Mouse (Mus musculus): ENCODE measurements around the gene Exoc3.

Exoc3 gene

DNA sequence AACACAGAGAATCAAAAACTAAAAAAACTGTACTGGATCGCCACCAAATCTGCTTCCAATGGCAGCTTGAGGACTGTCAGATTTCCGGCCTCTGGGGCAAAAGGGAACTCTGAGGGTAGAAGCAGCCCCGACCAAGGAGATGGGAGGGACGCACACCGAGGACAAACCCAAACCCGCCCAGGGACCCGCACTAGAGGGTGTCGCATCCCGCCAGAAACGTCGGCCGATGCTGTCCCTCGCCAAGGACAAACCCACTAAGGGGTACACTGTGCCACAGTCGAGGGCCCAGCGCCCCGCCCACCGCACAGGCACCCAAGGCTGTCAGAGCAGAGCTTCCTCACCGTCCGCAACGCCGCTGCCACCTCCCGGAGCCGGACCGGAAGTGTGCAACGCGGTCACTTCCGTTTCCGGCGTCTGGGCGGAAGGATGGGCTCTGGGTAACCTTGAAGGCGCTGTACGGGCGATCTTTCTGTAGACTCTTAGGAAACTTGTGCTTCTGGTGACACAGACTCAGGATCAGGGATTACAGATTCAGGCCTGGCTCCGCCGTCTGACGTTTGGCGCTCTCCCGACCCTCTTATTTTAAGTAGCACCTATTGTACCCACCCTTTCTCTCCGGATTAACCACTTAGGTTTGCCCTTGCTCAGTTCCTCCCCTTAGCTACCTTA lies at the start of gene Exoc3:
Exoc3 (minus strand) TSS at position 416 of the 669 bp plus-strand sequence.
- DNase-seq: peak; percentile 92 to 95

DNA sequence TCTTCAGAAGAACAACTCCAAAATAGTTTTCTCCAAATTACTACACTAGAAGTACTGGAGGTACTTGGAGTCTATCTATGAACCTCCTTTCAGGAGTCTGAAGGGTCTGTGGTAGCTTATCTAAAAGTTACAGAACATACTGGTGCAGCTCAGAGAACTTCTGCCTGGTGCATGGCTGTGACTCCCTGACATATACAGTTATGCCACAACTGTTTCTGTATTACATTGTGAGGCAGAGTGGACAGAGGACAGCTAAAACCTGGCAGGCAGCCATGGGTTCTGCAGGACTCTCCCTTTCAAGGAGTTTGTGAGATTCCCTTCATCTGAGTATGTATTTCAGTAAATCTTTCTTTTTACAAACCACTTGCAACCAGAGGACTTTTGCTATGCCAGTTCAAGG lies 38.0 kb upstream of the Exoc3 start:
- DNase-seq: peak in 1 of 2 experiments; percentile 5

DNA sequence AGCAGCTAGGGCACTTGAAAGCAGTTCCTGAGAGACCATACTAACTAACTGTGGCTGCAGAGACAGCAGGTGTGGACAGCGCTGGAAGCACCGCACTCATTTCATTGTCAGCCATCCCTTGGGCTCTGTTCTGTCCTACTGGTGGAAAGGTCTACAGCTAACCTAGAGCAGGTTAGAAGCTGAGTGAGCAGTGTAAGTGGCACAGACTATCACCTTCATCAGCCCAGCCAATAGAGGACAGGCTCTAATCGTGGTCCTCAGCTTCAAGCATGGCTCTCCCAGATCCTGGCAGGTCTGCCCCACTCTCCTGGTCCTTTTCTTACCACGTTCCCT lies 37.3 kb upstream of the Exoc3 start:
- no peak for DNase-seq

DNA sequence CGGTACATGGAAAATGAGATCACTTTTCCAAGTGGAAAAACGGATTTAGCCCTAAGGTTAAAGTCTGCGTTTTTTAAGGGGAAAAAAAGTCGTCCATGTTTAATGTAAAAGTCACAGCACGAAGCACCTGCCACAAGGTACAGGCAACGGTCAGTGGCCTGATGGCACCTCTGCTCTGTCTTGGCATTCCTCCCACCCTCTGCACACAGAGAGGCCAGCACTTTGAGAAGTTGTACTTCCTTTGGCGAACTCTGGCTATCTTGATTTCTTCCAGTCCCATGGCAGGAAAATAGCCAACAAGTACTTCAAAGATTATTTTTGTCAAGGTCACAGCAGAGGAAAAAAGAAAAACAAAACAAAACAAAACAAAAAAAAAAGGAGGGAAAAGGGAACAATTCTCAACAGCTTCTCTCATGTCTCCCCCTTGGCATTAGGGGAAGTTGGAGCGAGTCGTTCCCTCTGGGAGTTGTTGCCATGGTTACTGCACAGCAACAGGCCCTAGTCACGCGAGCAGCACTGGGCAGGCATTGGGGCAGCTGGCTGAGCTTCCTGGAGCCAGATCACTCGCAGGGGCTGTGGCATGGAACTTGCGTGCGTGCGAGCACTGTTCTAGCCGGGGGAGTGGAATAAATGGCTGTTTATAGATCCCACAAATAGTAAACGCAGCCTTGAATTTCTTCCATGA lies 36.8 kb upstream of the Exoc3 start:
- peak; percentile 69 to 79 for DNase-seq

DNA sequence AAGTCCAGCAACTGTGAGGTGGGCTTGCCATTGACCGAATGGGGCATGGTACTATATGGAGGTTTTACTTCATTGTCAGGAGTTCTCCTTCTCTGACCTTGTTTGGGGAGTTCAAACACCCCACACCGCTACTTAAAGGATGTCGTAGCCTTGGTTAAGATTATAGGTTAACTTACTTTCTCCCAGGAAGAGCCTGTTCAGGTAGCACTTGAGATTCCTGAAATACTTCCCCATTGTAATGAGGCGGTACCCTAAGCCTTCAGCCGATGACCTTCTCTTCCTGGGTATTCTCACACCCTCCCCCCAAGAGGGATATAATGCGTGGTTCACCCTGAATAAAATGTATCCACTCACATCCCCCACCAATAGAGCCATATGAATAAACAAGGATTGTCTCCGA lies 29.0 kb upstream of the Exoc3 start:
- no peak for DNase-seq

DNA sequence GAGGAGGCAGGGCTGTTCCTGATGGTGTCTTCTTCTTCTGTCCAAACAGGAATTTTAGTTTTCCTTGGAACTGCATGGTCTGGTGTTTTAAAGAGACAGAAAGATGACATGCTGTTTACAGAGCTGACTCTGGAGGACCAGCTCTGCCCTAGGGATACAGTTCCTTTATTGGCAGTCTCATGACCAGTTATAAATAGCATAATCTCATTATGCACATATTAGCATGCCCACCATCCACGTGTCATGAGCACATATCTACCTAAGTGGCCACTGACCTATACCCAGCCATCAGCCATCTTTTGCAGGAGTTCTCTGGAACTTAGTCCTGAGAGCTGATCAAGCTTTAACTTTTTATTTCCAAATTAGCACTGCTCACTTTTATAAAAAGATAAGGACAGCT lies 12.1 kb upstream of the Exoc3 start:
- DNase-seq: no peak

DNA sequence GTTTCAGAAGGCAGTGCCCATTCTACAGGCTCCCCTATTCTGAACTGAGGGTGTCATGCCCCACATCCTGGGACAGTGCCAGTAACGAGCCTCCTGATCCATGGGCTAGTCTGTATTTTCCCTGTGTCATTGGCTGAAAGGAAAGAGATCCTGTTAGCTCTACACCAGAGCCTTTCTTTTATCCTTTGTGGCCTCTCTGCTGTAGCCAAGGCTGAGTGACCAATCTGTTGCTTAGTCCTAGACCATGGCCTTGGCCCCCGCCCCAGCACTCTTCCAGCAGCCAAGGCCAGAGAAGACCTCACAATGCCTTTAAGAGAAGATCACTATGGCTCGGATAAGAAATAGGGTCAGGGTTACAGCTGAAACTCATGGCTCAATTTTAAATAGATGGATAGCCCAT lies 9.9 kb upstream of the Exoc3 start:
- DNase-seq: no peak

DNA sequence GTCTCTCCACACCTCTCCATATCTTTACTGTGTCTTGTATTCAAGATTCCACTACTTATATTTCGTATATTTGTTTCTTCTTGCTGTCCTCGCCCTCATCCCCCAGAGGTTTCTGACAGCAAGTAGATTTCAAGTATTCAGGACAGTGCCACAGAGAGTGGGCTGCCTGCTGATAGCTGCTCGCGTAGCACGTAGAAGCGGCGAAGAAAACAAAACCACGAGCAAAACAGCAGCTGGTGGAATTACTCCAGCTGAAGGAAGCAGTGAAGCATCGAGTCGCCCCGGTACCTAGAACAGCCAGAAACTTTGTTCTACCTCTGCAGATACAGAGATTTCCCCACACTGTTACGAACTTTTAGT lies 434 bp upstream of the Exoc3 start:
- peak; percentile 30 to 45 for DNase-seq

DNA sequence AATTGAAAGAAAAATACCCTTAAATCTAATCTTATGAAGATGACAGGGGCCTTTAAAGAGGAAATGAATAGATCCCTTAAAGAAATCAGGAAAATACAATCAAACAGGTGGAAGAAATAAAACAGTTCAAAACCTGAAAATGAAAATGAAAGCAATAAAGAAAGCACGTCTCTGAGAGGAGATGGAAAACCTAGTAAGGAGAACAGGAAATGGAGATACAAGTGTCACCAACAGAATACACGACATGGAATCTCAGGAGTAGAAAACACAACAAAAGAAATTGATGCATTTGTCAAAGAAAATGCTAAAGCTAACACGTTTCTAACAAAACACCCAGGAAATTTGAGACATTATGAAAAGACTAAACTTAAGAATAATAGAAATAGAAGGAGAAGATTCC lies 12.1 kb downstream of the Exoc3 start:
- no peak for DNase-seq

DNA sequence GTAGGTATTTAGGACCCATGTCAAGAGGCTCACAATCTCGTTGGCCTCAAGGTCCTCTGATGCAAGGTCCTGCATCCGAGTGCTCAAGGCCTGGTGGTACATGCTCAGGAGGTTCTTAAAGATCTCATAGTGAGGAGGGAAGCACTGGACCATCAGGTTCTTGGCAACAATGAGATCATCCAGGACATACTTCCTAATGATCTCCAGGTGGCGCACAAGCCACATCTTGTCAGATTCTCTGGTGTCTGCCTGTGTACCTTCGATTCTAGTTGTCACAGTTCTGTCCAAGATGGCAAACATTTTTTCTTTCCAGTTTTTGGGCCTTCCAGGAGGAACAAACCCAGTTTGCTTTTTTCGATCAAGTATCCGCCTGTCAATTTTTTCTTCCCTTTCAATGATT lies 15.9 kb downstream of the Exoc3 start:
- peak; percentile 11 to 31 for DNase-seq

DNA sequence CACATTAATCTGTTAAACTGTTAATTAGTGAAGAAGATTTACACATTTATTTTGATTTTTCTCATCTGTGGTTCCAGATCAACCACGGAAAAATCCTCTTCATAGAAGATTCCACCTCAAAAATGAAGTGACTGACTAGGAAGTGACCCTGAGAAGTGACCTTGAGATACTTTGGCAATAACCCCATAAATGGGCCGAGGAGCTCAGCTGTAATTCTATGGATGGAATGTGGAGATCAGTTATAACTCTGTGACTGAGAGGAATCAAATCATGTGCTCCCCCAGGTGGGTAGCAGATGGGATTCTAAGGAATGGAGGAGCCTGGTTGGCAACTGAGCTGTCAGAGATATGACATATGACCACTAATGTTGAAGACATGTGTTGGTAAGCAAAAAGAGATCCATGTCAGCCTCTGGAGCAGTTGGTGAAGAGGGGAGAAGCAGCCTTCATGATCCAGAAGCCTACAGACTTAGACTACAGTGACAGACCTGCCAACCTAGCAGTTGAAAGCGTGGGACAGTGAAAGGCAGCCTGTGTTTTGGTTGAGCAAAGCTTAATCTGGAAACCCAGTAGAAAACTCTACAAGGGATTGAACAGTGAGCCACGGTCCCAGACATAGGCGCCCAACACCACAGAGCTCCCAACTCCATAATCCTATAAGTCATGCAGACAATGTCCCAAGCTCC lies 25.4 kb downstream of the Exoc3 start:
- DNase-seq: no peak

DNA sequence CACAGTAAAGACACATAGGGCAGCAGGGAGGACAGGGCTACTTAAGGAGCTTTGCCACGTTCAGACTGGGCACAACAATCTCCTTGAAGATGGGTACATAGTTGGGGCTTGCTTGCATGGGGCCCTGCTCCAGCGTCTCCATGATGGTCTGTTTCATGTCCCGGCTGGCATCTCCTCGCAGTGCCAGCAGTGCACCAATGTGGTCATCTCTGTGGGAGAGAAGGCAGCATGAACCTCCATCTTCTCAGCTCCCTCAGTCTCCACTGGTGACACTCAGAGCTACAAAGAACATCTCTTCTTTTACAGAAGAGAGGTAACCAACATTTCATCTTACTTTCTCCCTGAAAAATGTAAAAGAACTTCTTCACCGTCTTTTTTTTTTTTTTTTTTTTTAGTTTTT lies 36.5 kb downstream of the Exoc3 start:
- no peak for DNase-seq

DNA sequence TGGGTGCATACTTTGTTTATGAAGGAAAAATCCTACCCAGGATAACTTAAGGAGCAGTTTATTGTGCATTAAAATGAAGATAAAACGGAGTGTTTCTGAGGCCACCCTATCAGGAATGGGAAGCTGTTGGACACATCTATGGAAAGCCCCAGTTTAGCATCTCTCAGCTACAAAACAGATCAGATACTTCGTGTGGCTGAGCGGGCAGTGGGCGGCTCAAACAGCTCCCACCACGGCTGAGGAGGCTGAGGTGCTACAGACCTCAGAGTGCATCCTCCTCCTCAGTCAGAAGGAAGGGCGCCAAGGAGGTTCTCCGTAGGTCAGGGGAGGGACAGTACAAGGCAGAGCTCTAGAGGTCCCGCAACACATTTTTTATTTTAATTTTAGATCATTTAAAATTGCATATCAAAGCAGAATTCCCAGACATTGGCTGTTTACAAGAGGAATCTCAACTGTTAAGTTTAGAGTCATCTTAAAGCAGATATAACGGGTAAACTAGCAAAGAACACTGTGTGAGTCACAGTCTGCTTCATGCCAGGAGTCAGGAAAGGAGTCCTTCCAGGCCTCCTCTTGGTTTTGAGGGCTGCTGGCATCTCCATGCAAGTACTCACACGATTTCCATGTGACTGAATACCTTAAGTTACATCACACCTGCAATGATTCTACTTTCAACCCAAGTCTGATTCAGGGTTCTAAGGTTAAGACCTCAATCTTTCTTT lies 38.9 kb downstream of the Exoc3 start:
- DNase-seq: no peak

DNA sequence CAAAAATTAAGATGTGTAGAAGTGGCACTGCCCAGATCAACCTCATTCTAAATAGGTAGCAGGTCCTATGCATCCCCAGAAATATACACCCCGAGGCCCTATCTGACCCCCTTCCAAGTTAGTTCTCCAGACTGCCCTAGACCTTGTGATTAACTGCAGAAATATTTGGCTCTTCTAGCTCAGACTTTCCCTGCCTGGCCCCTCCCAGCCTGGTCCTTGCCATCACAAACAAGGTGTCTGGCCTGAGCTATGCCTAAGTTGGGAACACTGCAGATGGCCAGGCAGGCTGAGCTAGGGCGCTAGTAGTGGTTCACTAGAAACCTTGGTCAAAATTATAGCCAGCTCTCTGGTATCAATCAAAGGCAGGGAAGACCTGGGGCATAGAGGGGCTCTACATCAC lies 41.0 kb downstream of the Exoc3 start:
- DNase-seq: peak in 1 of 2 experiments; percentile 10

DNA sequence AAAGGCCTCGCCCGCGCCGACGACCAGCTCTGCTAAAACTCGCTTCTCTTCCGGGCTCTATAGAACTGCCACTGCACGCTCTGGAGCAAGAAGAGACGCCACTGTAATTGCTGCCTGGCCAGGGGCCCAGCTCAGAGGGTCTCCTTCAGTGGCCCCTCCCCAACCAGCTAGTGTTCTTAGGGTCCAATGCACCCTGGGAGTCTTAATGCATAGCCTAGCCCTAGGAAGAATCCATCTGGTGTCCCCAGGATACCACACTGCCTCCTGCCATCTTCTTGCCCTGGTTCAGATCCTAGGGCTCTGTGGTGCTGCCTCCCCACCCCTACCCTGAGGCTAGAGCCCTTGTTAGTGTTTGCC lies 41.5 kb downstream of the Exoc3 start:
- DNase-seq: no peak

DNA sequence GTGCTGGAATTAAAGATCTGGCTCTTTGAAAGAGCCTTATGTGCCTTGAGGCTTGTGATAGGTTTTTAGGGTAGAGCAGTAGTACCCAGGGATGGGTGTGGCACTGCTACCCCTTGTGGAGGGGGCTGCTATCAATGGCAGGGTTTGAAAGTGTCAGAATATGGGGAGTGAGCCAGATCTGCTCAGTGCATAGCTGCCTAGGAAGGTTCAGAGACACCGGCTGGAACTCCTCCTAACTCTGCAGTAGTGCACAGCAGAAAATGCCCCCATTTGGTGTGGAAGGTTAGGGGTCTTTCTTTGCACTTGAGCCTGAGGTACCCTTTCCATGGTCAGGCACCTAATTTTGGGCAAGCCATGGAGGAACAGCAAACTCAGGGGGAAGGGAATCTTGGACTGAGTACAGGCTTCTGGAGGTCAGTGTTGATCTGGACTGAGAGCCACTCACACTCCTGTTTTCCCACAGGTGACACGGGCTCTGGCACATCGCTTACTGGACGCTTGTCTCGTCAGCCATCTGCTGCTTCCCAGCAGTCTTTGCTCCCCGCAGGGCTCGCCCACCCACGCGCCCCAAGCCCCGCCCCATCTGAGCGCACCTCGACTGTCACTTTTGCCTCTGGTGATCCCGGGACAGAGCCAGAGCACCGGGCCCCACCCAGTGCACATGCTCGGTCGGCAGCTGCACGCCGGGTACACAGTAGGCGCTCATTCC lies 42.0 kb downstream of the Exoc3 start:
- peak; percentile 67 to 74 for DNase-seq

DNA sequence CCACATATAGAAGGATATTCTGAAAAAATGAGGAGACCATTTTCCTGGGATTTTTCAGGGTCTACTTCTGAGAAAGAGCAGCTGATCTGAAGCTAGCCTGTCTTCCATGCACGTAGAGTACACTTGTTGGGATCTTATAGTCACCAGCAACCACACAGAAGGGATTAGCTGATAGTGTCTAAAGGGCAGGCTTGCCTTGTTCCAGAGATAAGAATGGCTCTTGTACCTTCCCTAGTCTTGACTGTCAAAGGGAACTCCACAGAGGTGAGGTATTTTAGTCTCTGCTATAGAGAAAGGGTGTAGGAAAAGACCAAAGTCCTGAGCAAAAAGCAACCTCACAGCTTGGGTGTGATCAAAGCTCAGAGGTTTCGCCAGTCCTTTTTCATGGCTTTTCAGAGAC lies 61.2 kb downstream of the Exoc3 start:
- no peak for DNase-seq

DNA sequence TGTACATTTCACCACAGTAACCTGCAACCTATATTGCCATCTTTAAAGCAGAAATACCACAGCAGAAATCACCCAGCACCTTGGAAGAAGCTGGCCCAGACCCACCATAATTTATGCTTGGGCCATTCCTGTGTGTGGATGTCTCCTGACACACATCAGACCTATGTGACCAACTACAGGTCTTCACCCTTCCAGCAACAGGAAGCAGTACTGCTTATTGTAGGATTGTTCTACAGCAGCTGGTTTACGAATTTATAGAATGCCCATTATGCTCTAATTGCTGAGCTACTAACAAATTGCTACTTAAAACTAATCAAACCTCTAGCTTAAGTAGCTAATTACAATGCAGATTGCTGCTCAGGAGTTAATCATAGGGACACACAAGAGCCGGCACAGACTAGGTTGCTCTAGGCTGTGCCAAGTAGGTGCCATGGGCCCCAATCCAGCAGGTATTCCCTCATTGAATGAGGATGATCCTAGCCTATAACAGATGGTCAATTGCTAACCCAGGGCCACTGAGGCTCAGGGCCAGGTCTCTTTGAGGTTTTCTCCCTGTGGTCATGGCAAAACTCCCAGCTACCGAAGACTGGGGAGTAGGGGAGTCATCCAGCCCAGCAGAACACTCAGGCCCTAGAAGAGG lies 62.4 kb downstream of the Exoc3 start:
- no peak for DNase-seq

DNA sequence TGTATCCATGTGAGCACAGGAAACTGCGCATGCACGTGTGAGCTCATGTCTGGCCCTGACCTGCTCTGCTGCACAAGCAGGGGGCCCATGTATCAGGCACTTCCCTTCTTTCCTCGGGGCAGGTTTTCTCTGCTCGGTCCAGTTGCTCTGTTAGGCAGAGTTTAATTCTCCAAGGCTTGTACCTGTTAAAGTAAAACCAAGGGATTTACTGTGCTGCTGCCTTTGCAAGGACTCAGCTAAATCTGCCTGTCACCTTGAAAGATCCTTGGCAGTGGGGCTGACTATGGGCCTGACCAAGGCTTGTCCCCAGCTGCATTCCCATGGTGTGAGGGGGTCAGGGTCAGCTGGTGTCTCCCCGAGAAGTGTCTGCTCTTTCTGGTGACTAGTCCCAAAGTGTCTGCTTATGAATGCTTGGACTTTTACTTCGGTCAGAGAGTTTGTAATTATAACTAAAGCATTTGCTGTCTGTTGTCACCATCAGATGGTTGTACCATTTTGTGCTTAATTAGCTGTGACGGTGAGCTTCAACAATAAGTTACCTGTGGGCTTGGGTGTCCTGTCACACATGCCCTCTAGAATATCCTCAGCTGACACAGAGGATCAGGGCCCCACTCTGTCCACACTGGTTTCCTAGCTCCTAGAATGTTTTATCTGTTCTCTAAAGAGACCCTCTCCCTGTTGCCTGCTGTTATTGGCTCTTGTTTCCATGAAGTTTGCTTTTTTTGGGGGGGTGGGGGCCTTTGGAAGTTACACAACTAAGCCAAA lies 64.2 kb downstream of the Exoc3 start:
- peak; percentile 50 to 72 for DNase-seq

DNA sequence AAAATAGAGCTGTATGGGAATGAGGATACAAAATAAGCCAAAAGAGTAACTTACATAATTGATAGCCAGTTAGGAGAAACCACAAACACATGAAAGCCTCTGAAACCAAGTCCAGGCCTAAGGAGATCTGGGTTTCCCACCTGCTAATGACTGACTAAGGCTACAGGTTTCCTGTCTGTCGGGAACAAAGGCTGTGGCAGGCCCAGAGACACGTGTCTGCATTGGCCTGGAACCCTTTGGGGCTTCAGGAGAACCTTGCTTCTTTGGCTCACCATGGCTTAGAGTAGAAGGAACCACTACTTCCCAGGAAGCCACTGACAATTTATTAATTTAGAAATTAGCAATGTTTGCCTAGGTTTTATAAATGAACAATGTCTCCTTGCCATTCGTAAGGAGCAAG lies 65.2 kb downstream of the Exoc3 start:
- peak in 1 of 2 experiments; percentile 29 for DNase-seq

DNA sequence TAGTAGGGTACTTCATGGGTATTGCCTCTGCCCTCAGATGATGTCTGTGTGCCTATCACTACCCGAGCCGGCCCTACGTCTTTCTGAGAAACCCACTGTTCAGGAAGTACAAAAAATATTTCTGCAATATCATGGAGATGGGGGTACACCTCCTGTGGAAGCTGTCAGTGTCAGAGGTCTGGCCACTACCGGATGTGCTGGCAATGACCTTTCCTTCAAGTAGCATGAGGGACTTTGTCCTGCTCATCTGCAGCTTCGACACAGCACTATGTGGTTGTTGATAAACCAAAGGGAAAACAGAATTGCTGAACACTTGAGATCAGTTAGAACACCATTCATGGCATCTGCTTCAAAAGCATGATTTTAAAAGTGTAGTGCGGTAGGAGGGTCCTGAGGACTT lies 67.7 kb downstream of the Exoc3 start:
- DNase-seq: no peak

Data from kidney, postnatal 4 days (tissue).